Mouse (Mus musculus) testis, adult 2 months (tissue): Measurements from ENCODE around the gene Rab7b.

ENCODE experiments used
- CTCF ChIP-seq: fragments of 200-500 bp; IDR thresholded peaks from 2 replicates; pipeline ENCODE4 v1.5.1; 2012; ENCODE audit warnings: low read depth, mild to moderate bottlenecking, inconsistent platforms, low read length, moderate library complexity; ENCODE audit not compliant: control insufficient read depth, insufficient read depth, insufficient replicate concordance
- POLR2A ChIP-seq: fragments of 200-500 bp; IDR thresholded peaks from 2 replicates; pipeline ENCODE4 v1.6.1; 2012; ENCODE audit warnings: low read depth, mild to moderate bottlenecking, inconsistent platforms, low read length, moderate library complexity; ENCODE audit not compliant: control insufficient read depth

DNA sequence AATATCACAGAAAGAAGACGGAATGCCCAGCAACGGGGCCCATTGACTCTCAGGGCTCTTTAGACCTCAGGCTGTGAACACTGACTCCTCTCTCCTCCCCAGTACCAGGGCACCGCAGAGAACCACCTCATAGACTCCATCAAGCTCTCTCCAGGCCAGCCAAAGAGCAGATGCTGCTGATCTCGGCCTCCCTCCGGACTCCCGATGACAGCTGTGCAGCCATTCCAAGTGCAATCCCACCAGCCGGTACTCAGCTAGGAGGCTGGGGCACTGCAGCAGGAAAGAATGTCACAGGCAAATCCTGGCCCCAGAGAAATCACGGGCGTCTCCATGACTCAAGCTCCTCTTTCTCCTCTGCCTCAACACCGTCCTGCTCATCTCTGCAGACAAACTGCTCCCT, 23.0 kb downstream of the Rab7b start:
- TF ChIP-seq CTCF (no peak), POLR2A (no peak)
